ENCODE assay signal across 21 mouse cellular contexts in the genomic region with DNA sequence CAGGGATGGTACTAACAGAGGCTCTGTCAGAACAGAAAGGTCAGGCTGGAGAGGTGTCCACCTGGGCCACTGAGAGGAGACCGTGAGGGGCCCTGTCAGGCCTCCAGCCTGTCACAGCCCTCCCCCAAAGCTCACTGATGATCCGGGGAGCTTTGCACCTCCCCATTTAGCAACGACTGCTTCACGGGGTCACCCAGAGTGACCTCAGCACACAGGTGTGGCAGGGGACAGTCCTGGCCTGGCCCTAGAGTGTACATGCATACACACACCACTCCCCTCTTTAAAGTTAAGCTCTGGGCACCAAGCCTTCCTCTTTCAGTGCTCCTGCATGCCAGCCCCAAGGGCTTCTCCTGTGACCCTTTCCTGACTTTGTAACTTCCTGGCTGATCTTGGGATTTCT. TPM values are rescaled to one million over a fixed set of nuclear protein-coding genes. Genes with fewer than 3 reads are reported as not detected.
A peak's percentile ranks its signal among the peaks of the same experiment; 100 is the strongest.
DNase-seq lines count a peak whose midpoint lies in the region; ATAC-seq lines count a peak whose summit lies in the region.
"Had no signal": no experiment of that assay in that cellular context is flagged by ENCODE, and none has a peak within 500 bp of the region (broad histone marks: within the 10 kb centered on the region; RNA-seq: fewer than 3 reads in every experiment).

No protein-coding gene starts in this region.

- no peak overlapping the region for H3K4me3 ChIP-seq in hindbrain, embryonic 13.5 days
- no peak overlapping the region for H3K4me3 ChIP-seq in hindbrain, embryonic 12.5 days
- no peak overlapping the region for H3K4me3 ChIP-seq in liver, embryonic 12.5 days
- H3K4me3 ChIP-seq in liver, embryonic 13.5 days (replicated peaks) = no peak overlapping the region
- no peak overlapping the region for H3K4me3 ChIP-seq in neural tube, embryonic 15.5 days (replicated peaks)
- H3K4me3 ChIP-seq in forebrain, embryonic 14.5 days (ENCODE audit: low read depth, low read length) = no peak overlapping the region
- H3K4me3 ChIP-seq: embryonic facial prominence, embryonic 10.5 days; embryonic facial prominence, embryonic 12.5 days; forebrain, embryonic 13.5 days had no signal

- ATAC-seq in hindbrain, embryonic 13.5 days (ENCODE audit: low FRiP score) = no peak
- no peak for ATAC-seq in hindbrain, embryonic 12.5 days (ENCODE audit: low FRiP score)
- ATAC-seq in liver, embryonic 12.5 days = peak; percentile 44; the same call in 1 of the 2 replicates
- peak; percentile 55; the same call in 1 of the 2 replicates for ATAC-seq in liver, embryonic 13.5 days (ENCODE audit: low read depth)
- no peak for ATAC-seq in neural tube, embryonic 15.5 days (ENCODE audit: low FRiP score)
- ATAC-seq in forebrain, embryonic 14.5 days = no peak
- ATAC-seq: forebrain, embryonic 13.5 days; forebrain, embryonic 16.5 days had no signal

- H3K9me3 ChIP-seq in hindbrain, embryonic 13.5 days = no peaks in the 10 kb centered on the region
- H3K9me3 ChIP-seq in hindbrain, embryonic 12.5 days (replicated peaks) = no peaks in the 10 kb centered on the region
- peaks cover 4% of the 10 kb centered on the region; the same call in 1 of the 2 replicates for H3K9me3 ChIP-seq in liver, embryonic 12.5 days (replicated peaks)
- H3K9me3 ChIP-seq in liver, embryonic 13.5 days (replicated peaks) = no peaks in the 10 kb centered on the region; the same call in 1 of the 2 replicates
- H3K9me3 ChIP-seq in neural tube, embryonic 15.5 days (replicated peaks) = no peaks in the 10 kb centered on the region
- peaks cover 3% of the 10 kb centered on the region; the same call in 1 of the 2 replicates for H3K9me3 ChIP-seq in forebrain, embryonic 14.5 days (replicated peaks; ENCODE audit: control insufficient read depth, low read length)
- H3K9me3 ChIP-seq: embryonic facial prominence, embryonic 12.5 days had no signal

- no peaks in the 10 kb centered on the region for H3K4me1 ChIP-seq in hindbrain, embryonic 13.5 days (replicated peaks)
- no peaks in the 10 kb centered on the region for H3K4me1 ChIP-seq in hindbrain, embryonic 12.5 days
- H3K4me1 ChIP-seq in liver, embryonic 12.5 days = no peaks in the 10 kb centered on the region
- no peaks in the 10 kb centered on the region for H3K4me1 ChIP-seq in liver, embryonic 13.5 days (replicated peaks)
- no peaks in the 10 kb centered on the region for H3K4me1 ChIP-seq in neural tube, embryonic 15.5 days
- no peaks in the 10 kb centered on the region for H3K4me1 ChIP-seq in forebrain, embryonic 14.5 days (ENCODE audit: control insufficient read depth, insufficient read depth, low read length)
- H3K4me1 ChIP-seq: embryonic facial prominence, embryonic 12.5 days; forebrain, embryonic 13.5 days had no signal

- WGBS in hindbrain, embryonic 13.5 days = 72% methylated on average over 4 of the region's 4 CpGs
- 57% methylated on average over 4 of the region's 4 CpGs for WGBS in hindbrain, embryonic 12.5 days
- WGBS in liver, embryonic 12.5 days (ENCODE audit: insufficient replicate concordance) = 29% methylated on average over 4 of the region's 4 CpGs
- WGBS in liver, embryonic 13.5 days (ENCODE audit: insufficient replicate concordance) = 43% methylated on average over 4 of the region's 4 CpGs
- WGBS in neural tube, embryonic 15.5 days = 73% methylated on average over 4 of the region's 4 CpGs
- 77% methylated on average over 4 of the region's 4 CpGs for WGBS in forebrain, embryonic 14.5 days

- no peaks in the 10 kb centered on the region for H3K36me3 ChIP-seq in hindbrain, embryonic 13.5 days
- H3K36me3 ChIP-seq in hindbrain, embryonic 12.5 days = no peaks in the 10 kb centered on the region
- no peaks in the 10 kb centered on the region for H3K36me3 ChIP-seq in liver, embryonic 12.5 days
- H3K36me3 ChIP-seq in liver, embryonic 13.5 days = no peaks in the 10 kb centered on the region
- H3K36me3 ChIP-seq in neural tube, embryonic 15.5 days = no peaks in the 10 kb centered on the region
- no peaks in the 10 kb centered on the region for H3K36me3 ChIP-seq in forebrain, embryonic 14.5 days (ENCODE audit: control insufficient read depth, insufficient read depth, low read length)
- H3K36me3 ChIP-seq: embryonic facial prominence, embryonic 10.5 days; embryonic facial prominence, embryonic 12.5 days had no signal

- H3K27me3 ChIP-seq in hindbrain, embryonic 13.5 days = no peaks in the 10 kb centered on the region
- H3K27me3 ChIP-seq in hindbrain, embryonic 12.5 days = no peaks in the 10 kb centered on the region
- peaks cover 14% of the 10 kb centered on the region for H3K27me3 ChIP-seq in liver, embryonic 12.5 days (replicated peaks)
- H3K27me3 ChIP-seq in liver, embryonic 13.5 days = peaks cover 11% of the 10 kb centered on the region; the same call in 1 of the 2 replicates
- no peaks in the 10 kb centered on the region for H3K27me3 ChIP-seq in neural tube, embryonic 15.5 days (replicated peaks)
- H3K27me3 ChIP-seq in forebrain, embryonic 14.5 days (replicated peaks; ENCODE audit: control insufficient read depth, insufficient read depth, low read length) = no peaks in the 10 kb centered on the region
- H3K27me3 ChIP-seq: embryonic facial prominence, embryonic 12.5 days; forebrain, embryonic 13.5 days had no signal

- no peak for DNase-seq in liver
- no peak for DNase-seq in liver, embryonic 13.5 days
- peak; percentile 57 for DNase-seq in skeletal muscle tissue, adult 2 months (ENCODE audit: low read depth, low spot score)
- DNase-seq in forebrain, embryonic 14.5 days (ENCODE audit: low spot score) = no peak
- DNase-seq: adrenal gland, adult 2 months; adrenal gland, postnatal 10 days; adrenal gland, postnatal 25 days; cerebellum, adult 11 months; cerebellum, adult 18-20 months; cerebellum, adult 8-10 months; cerebellum, adult 9-11 months; cerebellum, postnatal 14 days had no signal

- no peak overlapping the region for H3K27ac ChIP-seq in hindbrain, embryonic 13.5 days
- no peak overlapping the region for H3K27ac ChIP-seq in hindbrain, embryonic 12.5 days
- H3K27ac ChIP-seq in liver, embryonic 12.5 days = no peak overlapping the region
- H3K27ac ChIP-seq in liver, embryonic 13.5 days = no peak overlapping the region
- no peak overlapping the region for H3K27ac ChIP-seq in neural tube, embryonic 15.5 days (replicated peaks)
- H3K27ac ChIP-seq in forebrain, embryonic 14.5 days (ENCODE audit: low read depth, low read length) = no peak overlapping the region
- H3K27ac ChIP-seq: embryonic facial prominence, embryonic 10.5 days; embryonic facial prominence, embryonic 12.5 days; forebrain, embryonic 13.5 days had no signal

- H3K4me2 ChIP-seq in hindbrain, embryonic 13.5 days = no peak overlapping the region
- no peak overlapping the region for H3K4me2 ChIP-seq in hindbrain, embryonic 12.5 days (replicated peaks)
- no peak overlapping the region for H3K4me2 ChIP-seq in liver, embryonic 12.5 days
- H3K4me2 ChIP-seq in liver, embryonic 13.5 days = no peak overlapping the region
- no peak overlapping the region for H3K4me2 ChIP-seq in neural tube, embryonic 15.5 days
- H3K4me2 ChIP-seq in forebrain, embryonic 14.5 days (ENCODE audit: low read length) = no peak overlapping the region
- H3K4me2 ChIP-seq: embryonic facial prominence, embryonic 12.5 days; forebrain, embryonic 13.5 days had no signal

- 0 out of 2 replicates have a peak overlapping the region, but pooled peaks have one; percentile 2 for H3K9ac ChIP-seq in hindbrain, embryonic 13.5 days
- H3K9ac ChIP-seq in hindbrain, embryonic 12.5 days = no peak overlapping the region
- H3K9ac ChIP-seq in liver, embryonic 12.5 days = no peak overlapping the region
- H3K9ac ChIP-seq in liver, embryonic 13.5 days = no peak overlapping the region
- no peak overlapping the region for H3K9ac ChIP-seq in neural tube, embryonic 15.5 days (replicated peaks)
- H3K9ac ChIP-seq in forebrain, embryonic 14.5 days (ENCODE audit: low read length) = no peak overlapping the region
- H3K9ac ChIP-seq: embryonic facial prominence, embryonic 12.5 days; forebrain, embryonic 13.5 days had no signal

RNA-seq across cellular contexts. Expression of gene Sbk3, which starts 4.5 kb away (rescaled TPM):
- 0.19 and 0.49 TPM in 2 replicates for polyA plus RNA-seq in hindbrain, embryonic 13.5 days (2015; fragmentation: Nextera tagmentation; extraction: Ambion mirVana)
- 0.19 and 0.23 TPM in 2 replicates for polyA plus RNA-seq in hindbrain, embryonic 12.5 days (2016; fragmentation: Nextera tagmentation; extraction: Ambion mirVana)
- polyA plus RNA-seq in liver, embryonic 12.5 days (2016; fragmentation: Nextera tagmentation; extraction: Ambion mirVana) = not detected in 2 replicates
- polyA plus RNA-seq in liver, embryonic 13.5 days (2015; fragmentation: Nextera tagmentation; extraction: Ambion mirVana) = not detected in 2 replicates
- polyA plus RNA-seq in neural tube, embryonic 15.5 days (2015; fragmentation: Nextera tagmentation; extraction: Ambion mirVana) = 0.32 and 0.35 TPM in 2 replicates
- 0.39 and 0.42 TPM in 2 replicates for polyA plus RNA-seq in forebrain, embryonic 14.5 days (2014; fragmentation: Nextera tagmentation; extraction: Ambion mirVana)
- polyA plus RNA-seq: embryonic facial prominence, embryonic 10.5 days had no signal

RNA-seq across cellular contexts. Expression of gene Sbk2, which starts 11.2 kb away (rescaled TPM):
- polyA plus RNA-seq in hindbrain, embryonic 13.5 days (2015; fragmentation: Nextera tagmentation; extraction: Ambion mirVana) = 0.25 TPM in 1 of 2 replicates, not detected in the other
- not detected in 2 replicates for polyA plus RNA-seq in hindbrain, embryonic 12.5 days (2016; fragmentation: Nextera tagmentation; extraction: Ambion mirVana)
- not detected in 2 replicates for polyA plus RNA-seq in liver, embryonic 12.5 days (2016; fragmentation: Nextera tagmentation; extraction: Ambion mirVana)
- not detected in 2 replicates for polyA plus RNA-seq in liver, embryonic 13.5 days (2015; fragmentation: Nextera tagmentation; extraction: Ambion mirVana)
- 0.14 TPM in 1 of 2 replicates, not detected in the other for polyA plus RNA-seq in neural tube, embryonic 15.5 days (2015; fragmentation: Nextera tagmentation; extraction: Ambion mirVana)
- polyA plus RNA-seq in forebrain, embryonic 14.5 days (2014; fragmentation: Nextera tagmentation; extraction: Ambion mirVana) = not detected in 2 replicates
- polyA plus RNA-seq: forebrain, embryonic 11.5 days; forebrain, embryonic 13.5 days; forebrain, embryonic 16.5 days had no signal

RNA-seq across cellular contexts. Expression of gene Zfp579, which starts 20.5 kb away (rescaled TPM):
- 53.6 and 59.9 TPM in 2 replicates for polyA plus RNA-seq in hindbrain, embryonic 13.5 days (2015; fragmentation: Nextera tagmentation; extraction: Ambion mirVana)
- 57.8 and 61.4 TPM in 2 replicates for polyA plus RNA-seq in hindbrain, embryonic 12.5 days (2016; fragmentation: Nextera tagmentation; extraction: Ambion mirVana)
- 6.4 and 6.9 TPM in 2 replicates for polyA plus RNA-seq in liver, embryonic 12.5 days (2016; fragmentation: Nextera tagmentation; extraction: Ambion mirVana)
- polyA plus RNA-seq in liver, embryonic 13.5 days (2015; fragmentation: Nextera tagmentation; extraction: Ambion mirVana) = 4.0 TPM in 2 replicates
- 49.6 and 57.0 TPM in 2 replicates for polyA plus RNA-seq in neural tube, embryonic 15.5 days (2015; fragmentation: Nextera tagmentation; extraction: Ambion mirVana)
- polyA plus RNA-seq in forebrain, embryonic 14.5 days (2014; fragmentation: Nextera tagmentation; extraction: Ambion mirVana) = 37.9 and 52.9 TPM in 2 replicates

RNA-seq across cellular contexts. Expression of gene Zfp524, which starts 38.8 kb away (rescaled TPM):
- 7.9 and 9.2 TPM in 2 replicates for polyA plus RNA-seq in hindbrain, embryonic 13.5 days (2015; fragmentation: Nextera tagmentation; extraction: Ambion mirVana)
- 8.5 and 9.1 TPM in 2 replicates for polyA plus RNA-seq in hindbrain, embryonic 12.5 days (2016; fragmentation: Nextera tagmentation; extraction: Ambion mirVana)
- polyA plus RNA-seq in liver, embryonic 12.5 days (2016; fragmentation: Nextera tagmentation; extraction: Ambion mirVana) = 11.5 and 11.7 TPM in 2 replicates
- polyA plus RNA-seq in liver, embryonic 13.5 days (2015; fragmentation: Nextera tagmentation; extraction: Ambion mirVana) = 9.8 and 10.0 TPM in 2 replicates
- 7.3 and 9.9 TPM in 2 replicates for polyA plus RNA-seq in neural tube, embryonic 15.5 days (2015; fragmentation: Nextera tagmentation; extraction: Ambion mirVana)
- 11.3 and 13.5 TPM in 2 replicates for polyA plus RNA-seq in forebrain, embryonic 14.5 days (2014; fragmentation: Nextera tagmentation; extraction: Ambion mirVana)

RNA-seq across cellular contexts. Expression of gene Fiz1, which starts 39.0 kb away (rescaled TPM):
- 37.7 and 41.9 TPM in 2 replicates for polyA plus RNA-seq in hindbrain, embryonic 13.5 days (2015; fragmentation: Nextera tagmentation; extraction: Ambion mirVana)
- polyA plus RNA-seq in hindbrain, embryonic 12.5 days (2016; fragmentation: Nextera tagmentation; extraction: Ambion mirVana) = 59.6 and 60.1 TPM in 2 replicates
- polyA plus RNA-seq in liver, embryonic 12.5 days (2016; fragmentation: Nextera tagmentation; extraction: Ambion mirVana) = 29.4 TPM in 2 replicates
- 15.8 and 18.7 TPM in 2 replicates for polyA plus RNA-seq in liver, embryonic 13.5 days (2015; fragmentation: Nextera tagmentation; extraction: Ambion mirVana)
- polyA plus RNA-seq in neural tube, embryonic 15.5 days (2015; fragmentation: Nextera tagmentation; extraction: Ambion mirVana) = 37.0 TPM in 2 replicates
- polyA plus RNA-seq in forebrain, embryonic 14.5 days (2014; fragmentation: Nextera tagmentation; extraction: Ambion mirVana) = 34.3 and 42.8 TPM in 2 replicates

Comparison
In these comparisons a context has a peak if more than half of its experiments do, and no peak if none do; other contexts are left out.
1. ATAC-seq: peak in liver, embryonic 12.5 days (single experiment) and liver, embryonic 13.5 days (single experiment); none in hindbrain, embryonic 13.5 days (single experiment), hindbrain, embryonic 12.5 days (single experiment), neural tube, embryonic 15.5 days (single experiment) and forebrain, embryonic 14.5 days (single experiment).